Mouse (Mus musculus) forebrain, embryonic 15.5 days (tissue): ENCODE measurements at regions not wholly inside any gene's neighbourhood (a gene's known extent, or its start where the extent isn't known, plus 50 kb on each side); places are given as distances from the start of the nearest gene placed in this dataset.

Experiments used
- ATAC-seq: fragments of 200-750 bp; cut with Nextera tagmentation; replicated peaks from 2 replicates; pipeline ENCODE4 v1.8.0; 2017; ENCODE audit warnings: mild to moderate bottlenecking, moderate TSS enrichment, moderate library complexity
- H3K27ac ChIP-seq: fragments of 300-500 bp; sonication (generic); replicated peaks from 2 replicates; pipeline ENCODE4 v1.5.1; 2015; ENCODE audit warnings: mild to moderate bottlenecking, inconsistent platforms
- H3K27me3 ChIP-seq: fragments of 300-500 bp; sonication (generic); 2 replicates; pipeline ENCODE4 v1.6.1; 2015; ENCODE audit warnings: inconsistent platforms
- H3K36me3 ChIP-seq: fragments of 300-500 bp; sonication (generic); 2 replicates; pipeline ENCODE4 v1.6.1; 2015; ENCODE audit warnings: mild to moderate bottlenecking, inconsistent platforms
- H3K4me1 ChIP-seq: fragments of 300-500 bp; sonication (generic); 2 replicates; pipeline ENCODE4 v1.6.1; 2015; ENCODE audit warnings: inconsistent platforms
- H3K4me2 ChIP-seq: fragments of 300-500 bp; sonication (generic); replicated peaks from 2 replicates; pipeline ENCODE4 v1.6.1; 2015; ENCODE audit warnings: mild to moderate bottlenecking, inconsistent platforms
- H3K4me3 ChIP-seq: fragments of 300-500 bp; sonication (generic); 2 replicates; pipeline ENCODE4 v1.5.1; 2015; ENCODE audit warnings: mild to moderate bottlenecking, inconsistent platforms
- H3K9ac ChIP-seq: fragments of 300-500 bp; sonication (generic); replicated peaks from 2 replicates; pipeline ENCODE4 v1.6.1; 2015; ENCODE audit warnings: mild to moderate bottlenecking, inconsistent platforms
- H3K9me3 ChIP-seq: fragments of 300-500 bp; sonication (generic); 2 replicates; pipeline ENCODE4 v1.6.1; 2016; ENCODE audit warnings: inconsistent platforms
- WGBS: fragments of 180-500 bp; shearing (Covaris S2); methylation state at CpG from one replicate; pipeline ENCODE4 v1.1.7; 2015; ENCODE audit warnings: mixed read lengths; 5-methylcytosine and 5-hydroxymethylcytosine counted together

GRCm38 (mm10) chr14:46706462-46706861 is 53.9 kb upstream of the Cdkn3 start:
- Histone ChIP-seq H3K4me2 (no peak overlapping the region), H3K9me3 (no peaks in the 10 kb centered on the region), H3K27me3 (no peaks in the 10 kb centered on the region), H3K4me3 (no peak overlapping the region), H3K4me1 (no peaks in the 10 kb centered on the region), H3K27ac (no peak overlapping the region), H3K9ac (no peak overlapping the region), H3K36me3 (no peaks in the 10 kb centered on the region)
- ATAC-seq = no peak
- WGBS = 37% methylated on average over 4 of the region's 4 CpGs

- Histone ChIP-seq H3K27me3 (no peaks in the 10 kb centered on the region), H3K4me1 (no peaks in the 10 kb centered on the region), H3K9me3 (no peaks in the 10 kb centered on the region), H3K9ac (no peak overlapping the region), H3K4me3 (no peak overlapping the region), H3K4me2 (no peak overlapping the region), H3K36me3 (no peaks in the 10 kb centered on the region), H3K27ac (no peak overlapping the region)
- 83% methylated on average over 9 of the region's 9 CpGs for WGBS
- ATAC-seq = no peak
These were observed 56.0 kb upstream of the Cdkn3 start for GRCm38 (mm10) chr14:46704316-46704751.

GRCm38 (mm10) chr14:46702669-46703435 is 57.5 kb upstream of the Cdkn3 start:
- Histone ChIP-seq H3K27ac (no peak overlapping the region), H3K4me1 (no peaks in the 10 kb centered on the region), H3K36me3 (no peaks in the 10 kb centered on the region), H3K4me2 (no peak overlapping the region), H3K4me3 (no peak overlapping the region), H3K9me3 (no peaks in the 10 kb centered on the region), H3K27me3 (no peaks in the 10 kb centered on the region), H3K9ac (no peak overlapping the region)
- 31% methylated on average over 17 of the region's 17 CpGs for WGBS
- ATAC-seq = no peak; the same call in 1 of the 2 replicates

- no peak overlapping the region for H3K9ac ChIP-seq
- H3K36me3 ChIP-seq = no peaks in the 10 kb centered on the region
- H3K9me3 ChIP-seq = no peaks in the 10 kb centered on the region
- H3K4me3 ChIP-seq = no peak overlapping the region
- H3K4me2 ChIP-seq = no peak overlapping the region
- 92% methylated on average over 7 of the region's 7 CpGs for WGBS
- no peak overlapping the region for H3K27ac ChIP-seq
- no peaks in the 10 kb centered on the region for H3K27me3 ChIP-seq
- ATAC-seq = no peak
- no peaks in the 10 kb centered on the region for H3K4me1 ChIP-seq
These were observed 67.8 kb upstream of the Cdkn3 start for GRCm38 (mm10) chr14:46692571-46692970.

- Histone ChIP-seq H3K4me3 (no peak overlapping the region), H3K36me3 (no peaks in the 10 kb centered on the region), H3K9me3 (no peaks in the 10 kb centered on the region), H3K4me1 (no peaks in the 10 kb centered on the region), H3K27ac (no peak overlapping the region), H3K9ac (no peak overlapping the region), H3K4me2 (no peak overlapping the region), H3K27me3 (no peaks in the 10 kb centered on the region)
- 84% methylated on average over 2 of the region's 2 CpGs for WGBS
- no peak for ATAC-seq
These were observed 68.3 kb upstream of the Cdkn3 start for GRCm38 (mm10) chr14:46692067-46692466.

GRCm38 (mm10) chr14:46682728-46683127 is 77.6 kb upstream of the Cdkn3 start:
- no peak overlapping the region for H3K27ac ChIP-seq
- ATAC-seq = no peak

GRCm38 (mm10) chr14:46678935-46679334 is 81.4 kb upstream of the Cdkn3 start:
- ATAC-seq = no peak
- H3K4me3 ChIP-seq = no peak overlapping the region
- H3K9me3 ChIP-seq = no peaks in the 10 kb centered on the region
- H3K4me1 ChIP-seq = no peaks in the 10 kb centered on the region
- no peak overlapping the region for H3K9ac ChIP-seq
- no peaks in the 10 kb centered on the region for H3K27me3 ChIP-seq
- H3K4me2 ChIP-seq = no peak overlapping the region
- WGBS = 83% methylated on average over 4 of the region's 4 CpGs
- H3K36me3 ChIP-seq = no peaks in the 10 kb centered on the region
- no peak overlapping the region for H3K27ac ChIP-seq

More at GRCm38 (mm10) chr14:46682728-46683127, 77.6 kb upstream of the Cdkn3 start:
- Histone ChIP-seq H3K4me1 (no peaks in the 10 kb centered on the region), H3K9ac (no peak overlapping the region), H3K36me3 (no peaks in the 10 kb centered on the region), H3K9me3 (no peaks in the 10 kb centered on the region), H3K4me2 (no peak overlapping the region), H3K27me3 (no peaks in the 10 kb centered on the region), H3K4me3 (no peak overlapping the region)
- WGBS = 77% methylated on average over 6 of the region's 6 CpGs

GRCm38 (mm10) chr14:46671482-46672225 is 88.7 kb upstream of the Cdkn3 start:
- no peak overlapping the region for H3K4me2 ChIP-seq
- no peak for ATAC-seq
- no peaks in the 10 kb centered on the region for H3K27me3 ChIP-seq
- WGBS = 88% methylated on average over 9 of the region's 9 CpGs
- no peak overlapping the region for H3K4me3 ChIP-seq
- no peaks in the 10 kb centered on the region for H3K36me3 ChIP-seq
- H3K9ac ChIP-seq = no peak overlapping the region
- no peak overlapping the region for H3K27ac ChIP-seq
- no peaks in the 10 kb centered on the region for H3K9me3 ChIP-seq
- no peaks in the 10 kb centered on the region for H3K4me1 ChIP-seq

GRCm38 (mm10) chr14:46671062-46671461 is 89.3 kb upstream of the Cdkn3 start:
- Histone ChIP-seq H3K27me3 (no peaks in the 10 kb centered on the region), H3K4me3 (no peak overlapping the region), H3K4me1 (no peaks in the 10 kb centered on the region), H3K36me3 (no peaks in the 10 kb centered on the region), H3K9ac (no peak overlapping the region), H3K4me2 (no peak overlapping the region), H3K27ac (no peak overlapping the region), H3K9me3 (no peaks in the 10 kb centered on the region)
- 91% methylated on average over 2 of the region's 2 CpGs for WGBS
- ATAC-seq = no peak

- H3K27me3 ChIP-seq = no peaks in the 10 kb centered on the region
- no peak overlapping the region for H3K9ac ChIP-seq
- H3K4me2 ChIP-seq = no peak overlapping the region
- H3K36me3 ChIP-seq = no peaks in the 10 kb centered on the region
- no peaks in the 10 kb centered on the region for H3K9me3 ChIP-seq
- no peaks in the 10 kb centered on the region for H3K4me1 ChIP-seq
- WGBS = 61% methylated on average over 20 of the region's 20 CpGs
- no peak for ATAC-seq
- H3K27ac ChIP-seq = no peak overlapping the region
- H3K4me3 ChIP-seq = no peak overlapping the region
These were observed 89.9 kb upstream of the Cdkn3 start for GRCm38 (mm10) chr14:46670221-46671046.

- no peak for ATAC-seq
These were observed 92.1 kb upstream of the Cdkn3 start for GRCm38 (mm10) chr14:46668275-46668674.

GRCm38 (mm10) chr14:46664305-46664704 is 96.0 kb upstream of the Cdkn3 start:
- H3K27me3 ChIP-seq = no peaks in the 10 kb centered on the region
- no peaks in the 10 kb centered on the region for H3K9me3 ChIP-seq
- no peak for ATAC-seq
- WGBS = 58% methylated on average over 6 of the region's 6 CpGs
- H3K4me1 ChIP-seq = peaks cover 9% of the 10 kb centered on the region
- H3K4me2 ChIP-seq = no peak overlapping the region
- H3K27ac ChIP-seq = no peak overlapping the region
- H3K36me3 ChIP-seq = no peaks in the 10 kb centered on the region
- no peak overlapping the region for H3K9ac ChIP-seq
- no peak overlapping the region for H3K4me3 ChIP-seq

More at GRCm38 (mm10) chr14:46668275-46668674, 92.1 kb upstream of the Cdkn3 start:
- no peaks in the 10 kb centered on the region for H3K9me3 ChIP-seq
- H3K4me2 ChIP-seq = no peak overlapping the region
- no peak overlapping the region for H3K4me3 ChIP-seq
- H3K27ac ChIP-seq = no peak overlapping the region
- H3K36me3 ChIP-seq = no peaks in the 10 kb centered on the region
- H3K9ac ChIP-seq = no peak overlapping the region
- H3K27me3 ChIP-seq = no peaks in the 10 kb centered on the region
- 91% methylated on average over 3 of the region's 3 CpGs for WGBS
- no peaks in the 10 kb centered on the region for H3K4me1 ChIP-seq
